Mouse (Mus musculus) ES-E14 (cell line): ENCODE results near the gene Rusc1. TPM values are rescaled to one million over a fixed set of nuclear protein-coding genes. Genes with fewer than 3 reads are reported as not detected.
"Not testable (repeated sequence)": the region's sequence is repeated elsewhere in the genome, so short reads cannot be mapped to it uniquely, and the experiment has no call there.

Experiments used
- DNase-seq: peaks from one replicate; pipeline ENCODE4 v3.0.0-alpha.2; 2013; ENCODE audit warnings: low read depth, low spot score
- H3K27ac ChIP-seq: 2 replicates; pipeline ENCODE4 v1.5.1; 2012; ENCODE audit warnings: low read depth, mild to moderate bottlenecking, low read length, moderate library complexity, mixed read lengths; ENCODE audit not compliant: poor library complexity, insufficient read depth, severe bottlenecking
- H3K36me3 ChIP-seq: 2 replicates; pipeline ENCODE4 v1.6.1; 2012; ENCODE audit warnings: mild to moderate bottlenecking, low read length, moderate library complexity, mixed read lengths; ENCODE audit not compliant: control insufficient read depth, poor library complexity, insufficient read depth, severe bottlenecking
- H3K4me1 ChIP-seq, 2 experiments: fragments of 150-350 bp in 1 of 2; sonication (generic) in 1 of 2; 2 replicates each; pipeline ENCODE4 v1.6.1; 2012; ENCODE audit warnings: low read length in 2 of 2, mild to moderate bottlenecking in 1 of 2, mixed read lengths in 1 of 2; ENCODE audit not compliant: control insufficient read depth in 2 of 2, insufficient read depth in 2 of 2, poor library complexity in 1 of 2
- H3K4me3 ChIP-seq, 2 experiments: fragments of 150-350 bp in 1 of 2; sonication (generic) in 1 of 2; 2 replicates each; pipeline ENCODE4 v1.5.1; 2012; ENCODE audit warnings: low read length in 2 of 2, low read depth in 1 of 2, mild to moderate bottlenecking in 1 of 2, mixed read lengths in 1 of 2; ENCODE audit not compliant: insufficient read depth in 1 of 2, poor library complexity in 1 of 2, severe bottlenecking in 1 of 2
- H3K9ac ChIP-seq: 2 replicates; pipeline ENCODE4 v1.6.1; 2012; ENCODE audit warnings: low read depth, mild to moderate bottlenecking, low read length, mixed read lengths; ENCODE audit not compliant: poor library complexity, insufficient read depth, severe bottlenecking
- H3K9me3 ChIP-seq: fragments of 150-350 bp; sonication (generic); 2 replicates; pipeline ENCODE4 v1.6.1; 2012; ENCODE audit warnings: low read depth, mild to moderate bottlenecking, low read length; ENCODE audit not compliant: control insufficient read depth, insufficient read depth
- CHD2 ChIP-seq: IDR thresholded peaks from 2 replicates; pipeline ENCODE4 v1.6.1; 2014; ENCODE audit warnings: mild to moderate bottlenecking, low read depth, low read length, inconsistent platforms
- HCFC1 ChIP-seq: IDR thresholded peaks from 2 replicates; pipeline ENCODE4 v1.6.1; 2012; ENCODE audit warnings: low read length, inconsistent platforms, borderline replicate concordance; ENCODE audit not compliant: insufficient read depth
- MAFK ChIP-seq: IDR thresholded peaks from 2 replicates; pipeline ENCODE4 v1.6.1; 2014; ENCODE audit warnings: mild to moderate bottlenecking, low read depth, low read length, inconsistent platforms; ENCODE audit not compliant: insufficient read depth
- ZC3H11A ChIP-seq: IDR thresholded peaks from 2 replicates; pipeline ENCODE4 v1.6.1; 2012; ENCODE audit warnings: low read depth, mild to moderate bottlenecking, inconsistent platforms, low read length, borderline replicate concordance
- ZNF384 ChIP-seq: IDR thresholded peaks from 2 replicates; pipeline ENCODE4 v1.6.1; 2012; ENCODE audit warnings: low read depth, low read length, inconsistent platforms
- in situ Hi-C, 2 experiments: fragments of 600-800 bp; cut with MboI; formaldehyde crosslinking; loops; one replicate each; pipeline ENCODE4 v1.15.1; 2025; ENCODE audit warnings: low sequenced_read_pairs in 2 of 2, inconsistent platforms in 1 of 2; ENCODE audit not compliant: unreplicated experiment in 2 of 2
- total RNA-seq: library from RNA; depleted of rRNA; stranded (reverse); fragments of 300-350 nt; gene quantifications from 2 replicates; pipeline ENCODE4 v1.2.3, GENCODE M21; 2012

Gene Rusc1
- total RNA-seq, 1 experiment = 13.3 TPM

DNA sequence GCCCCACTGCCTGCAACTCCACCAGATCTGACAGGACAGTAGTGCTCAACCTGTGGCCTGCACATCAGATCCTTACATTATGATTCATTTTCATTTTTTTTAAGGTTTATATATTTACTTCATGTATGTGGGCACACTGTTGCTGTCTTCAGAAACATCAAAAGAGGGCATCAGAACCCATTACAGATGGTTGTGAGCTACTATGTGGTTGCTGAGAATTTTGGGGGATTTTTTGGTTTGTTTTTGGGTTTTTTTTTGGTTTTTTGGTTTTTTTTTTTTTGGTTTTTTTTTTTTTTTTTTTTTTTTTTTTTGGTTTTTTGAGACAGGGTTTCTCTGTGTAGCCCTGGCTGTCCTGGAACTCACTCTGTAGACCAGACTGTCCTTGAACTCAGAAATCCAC lies 10.8 kb downstream of the Rusc1 start:
- H3K4me3 ChIP-seq, H3K27ac ChIP-seq, H3K9me3 ChIP-seq, in situ Hi-C loops, H3K36me3 ChIP-seq, H3K4me1 ChIP-seq, DNase-seq, H3K9ac ChIP-seq: not testable (repeated sequence)
- peak; percentile 59; the same call in 1 of the 2 replicates for TF ChIP-seq ZNF384

DNA sequence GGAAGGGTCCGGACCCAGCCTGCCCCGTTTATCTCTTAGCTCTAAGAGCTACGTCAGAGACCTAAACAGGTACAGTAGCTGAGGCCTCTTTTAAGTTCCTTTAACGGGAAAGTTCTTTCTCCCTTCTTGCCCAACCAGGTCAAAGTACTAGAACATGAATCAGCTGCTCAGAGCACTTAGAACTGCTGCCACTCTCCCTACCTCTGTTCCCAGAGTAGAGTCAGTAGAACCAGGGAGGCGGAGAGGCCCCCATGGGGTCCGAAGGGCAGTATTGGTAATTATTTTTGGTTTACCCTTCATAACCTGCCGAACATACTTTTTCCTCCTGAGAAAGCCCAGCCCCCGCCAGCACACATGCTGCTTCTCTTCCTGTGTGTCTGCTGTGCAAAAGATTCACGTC lies 15.7 kb downstream of the Rusc1 start:
- no peak for DNase-seq
- TF ChIP-seq MAFK (no peak), HCFC1 (no peak), ZNF384 (no peak), ZC3H11A (no peak), CHD2 (no peak)
- no peak overlapping the region for H3K27ac ChIP-seq
- peaks cover 16% of the 10 kb centered on the region for H3K36me3 ChIP-seq
- no peak overlapping the region for H3K9ac ChIP-seq
- H3K4me1 ChIP-seq = no peaks in the 10 kb centered on the region
- no peaks in the 10 kb centered on the region for H3K9me3 ChIP-seq
- in situ Hi-C loops = no loop called here
- H3K4me3 ChIP-seq = no peak overlapping the region

DNA sequence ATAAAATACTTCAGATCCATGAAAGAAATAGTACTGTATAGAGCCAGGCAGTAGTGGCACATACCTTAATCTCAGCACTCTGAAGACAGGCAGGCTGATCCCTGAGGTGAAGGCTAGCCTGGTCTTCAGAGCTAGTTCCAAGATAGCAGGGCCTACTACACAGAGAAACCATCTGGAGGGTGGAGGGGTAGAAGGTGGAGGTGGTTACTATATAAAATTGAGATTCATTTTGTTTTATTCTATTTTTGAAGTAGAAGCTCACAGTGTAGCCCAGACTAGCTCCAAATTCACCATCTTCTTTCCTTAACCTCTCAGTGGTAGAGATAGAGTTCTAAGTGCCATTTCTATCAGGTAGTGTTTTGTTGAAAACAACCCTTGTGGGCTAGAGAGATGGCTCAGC lies 25.8 kb downstream of the Rusc1 start:
- H3K9me3 ChIP-seq = no peaks in the 10 kb centered on the region
- H3K4me3 ChIP-seq = no peak overlapping the region
- DNase-seq = no peak
- in situ Hi-C loops = no loop called here
- no peak overlapping the region for H3K9ac ChIP-seq
- peaks cover 34% of the 10 kb centered on the region for H3K36me3 ChIP-seq
- no peak overlapping the region for H3K27ac ChIP-seq
- H3K4me1 ChIP-seq = no peaks in the 10 kb centered on the region
- TF ChIP-seq MAFK (no peak), ZNF384 (no peak), CHD2 (no peak), ZC3H11A (no peak), HCFC1 (no peak)

DNA sequence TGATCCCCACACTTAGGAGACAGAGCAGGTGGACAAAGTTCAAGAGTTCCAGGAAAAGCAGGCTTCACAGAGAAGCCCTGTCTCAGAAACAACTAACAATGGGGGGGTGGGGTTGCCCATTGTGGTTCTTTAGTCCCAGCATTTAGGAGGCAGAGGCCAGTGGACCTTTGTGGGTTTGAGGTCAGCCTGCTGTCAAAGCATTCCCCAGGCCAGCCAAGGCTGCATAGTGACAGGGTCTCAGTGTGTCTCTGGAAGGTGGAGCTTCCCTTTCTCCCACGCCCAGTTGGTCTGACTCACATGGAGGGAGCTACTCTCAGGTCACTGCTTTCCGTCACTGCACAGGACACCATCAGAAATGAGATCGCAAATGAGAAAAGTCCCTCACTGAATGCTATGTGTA lies 31.4 kb downstream of the Rusc1 start:
- Histone ChIP-seq H3K9ac (no peak overlapping the region), H3K27ac (peak overlapping the region; percentile 33; the same call in 1 of the 2 replicates), H3K4me3 (no peak overlapping the region), H3K4me1 (no peaks in the 10 kb centered on the region), H3K9me3 (no peaks in the 10 kb centered on the region), H3K36me3 (peaks cover 25% of the 10 kb centered on the region)
- in situ Hi-C loops = no loop called here
- DNase-seq = no peak
- no peak for TF ChIP-seq MAFK
- TF ChIP-seq ZNF384 = no peak
- TF ChIP-seq CHD2 = no peak
- TF ChIP-seq ZC3H11A = no peak
- no peak for TF ChIP-seq HCFC1

DNA sequence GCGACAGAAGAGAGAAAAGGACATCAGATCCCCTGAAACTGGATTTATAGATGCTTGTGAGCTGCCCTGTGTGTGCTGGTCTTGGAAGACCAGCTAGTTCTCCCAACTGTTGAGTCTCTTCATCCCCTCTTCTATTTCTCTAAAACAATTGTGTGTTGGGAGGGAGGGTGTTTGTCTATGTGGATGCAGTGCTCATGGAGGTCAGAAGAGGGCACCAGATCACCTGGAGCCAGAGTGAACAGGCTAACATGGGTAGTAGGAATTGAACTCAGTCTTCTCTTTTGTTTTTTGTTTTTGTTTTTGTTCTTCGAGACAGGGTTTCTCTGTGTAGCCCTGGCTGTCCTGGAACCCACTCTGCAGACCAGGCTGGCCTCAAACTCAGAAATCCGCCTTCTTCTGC lies 34.3 kb downstream of the Rusc1 start:
- no peaks in the 10 kb centered on the region for H3K4me1 ChIP-seq
- H3K36me3 ChIP-seq = peaks cover 20% of the 10 kb centered on the region
- H3K9me3 ChIP-seq = no peaks in the 10 kb centered on the region
- no peak overlapping the region for H3K4me3 ChIP-seq
- DNase-seq = peak; percentile 40
- H3K9ac ChIP-seq = no peak overlapping the region
- H3K27ac ChIP-seq = no peak overlapping the region
- in situ Hi-C loops = no loop called here
- TF ChIP-seq MAFK (no peak), CHD2 (no peak), ZNF384 (no peak), ZC3H11A (no peak), HCFC1 (no peak)
